Mouse (Mus musculus): ENCODE results near the gene Xirp1. TPM values are rescaled to one million over a fixed set of nuclear protein-coding genes. Genes with fewer than 3 reads are reported as not detected.

Gene Xirp1
- polyA plus RNA-seq, 1 experiment from 2014 or later, result not detected

- H3K27ac ChIP-seq (ENCODE audit: low read depth, low read length), result no peak overlapping the region
- no peak overlapping the region for H3K4me2 ChIP-seq (replicated peaks; ENCODE audit: low read depth, low read length)
- no peak for ATAC-seq (ENCODE audit: low FRiP score, low TSS enrichment)
- H3K9ac ChIP-seq (ENCODE audit: low read depth, low read length), result no peak overlapping the region
- H3K27me3 ChIP-seq (ENCODE audit: control insufficient read depth, insufficient read depth, low read length), result no peaks in the 10 kb centered on the region
- no peak overlapping the region for H3K4me3 ChIP-seq (ENCODE audit: low read length)
- WGBS, result 71% methylated on average over 10 of the region's 10 CpGs
- peaks cover 26% of the 10 kb centered on the region for H3K4me1 ChIP-seq (ENCODE audit: control insufficient read depth, insufficient read depth, low read length)
- no peaks in the 10 kb centered on the region for H3K36me3 ChIP-seq (ENCODE audit: control insufficient read depth, insufficient read depth, low read length)
- no peaks in the 10 kb centered on the region for H3K9me3 ChIP-seq (ENCODE audit: control insufficient read depth, low read length)
These were observed 37.4 kb downstream of the Xirp1 start for GRCm38 (mm10) chr9:119985881-119986574.

GRCm38 (mm10) chr9:119984536-119985011 lies 38.8 kb downstream of the Xirp1 start, which contains the start of gene Csrnp1:
Gene Csrnp1 (minus strand): TSS chr9:119984658.
- Histone ChIP-seq H3K4me1 (ENCODE audit: control insufficient read depth, insufficient read depth, low read length) (peaks cover 38% of the 10 kb centered on the region), H3K36me3 (ENCODE audit: control insufficient read depth, insufficient read depth, low read length) (no peaks in the 10 kb centered on the region), H3K4me2 (replicated peaks; ENCODE audit: low read depth, low read length) (peak within 1 kb of the TSS; percentile 87), H3K27me3 (ENCODE audit: control insufficient read depth, insufficient read depth, low read length) (no peaks in the 10 kb centered on the region), H3K9me3 (ENCODE audit: control insufficient read depth, low read length) (no peaks in the 10 kb centered on the region), H3K4me3 (ENCODE audit: low read length) (peak within 1 kb of the TSS; percentile 68), H3K27ac (ENCODE audit: low read depth, low read length) (peak within 1 kb of the TSS; percentile 74), H3K9ac (ENCODE audit: low read depth, low read length) (peak within 1 kb of the TSS; percentile 70)
- 10% methylated on average over 14 of the region's 14 CpGs for WGBS
- ATAC-seq (ENCODE audit: low FRiP score, low TSS enrichment), result no peak

- peak overlapping the region; percentile 70 for H3K9ac ChIP-seq (ENCODE audit: low read depth, low read length)
- peaks cover 38% of the 10 kb centered on the region for H3K4me1 ChIP-seq (ENCODE audit: control insufficient read depth, insufficient read depth, low read length)
- peak overlapping the region; percentile 87 for H3K4me2 ChIP-seq (replicated peaks; ENCODE audit: low read depth, low read length)
- peak overlapping the region; percentile 74; the same call in 1 of the 2 replicates for H3K27ac ChIP-seq (ENCODE audit: low read depth, low read length)
- peak overlapping the region; percentile 68 for H3K4me3 ChIP-seq (ENCODE audit: low read length)
- WGBS, result under 1% methylated on average over 76 of the region's 79 CpGs
- no peaks in the 10 kb centered on the region for H3K9me3 ChIP-seq (ENCODE audit: control insufficient read depth, low read length)
- H3K36me3 ChIP-seq (ENCODE audit: control insufficient read depth, insufficient read depth, low read length), result no peaks in the 10 kb centered on the region
- H3K27me3 ChIP-seq (ENCODE audit: control insufficient read depth, insufficient read depth, low read length), result no peaks in the 10 kb centered on the region
- ATAC-seq (ENCODE audit: low FRiP score, low TSS enrichment), result peak; percentile 75
These were observed 39.5 kb downstream of the Xirp1 start for GRCm38 (mm10) chr9:119983585-119984535.

- Histone ChIP-seq H3K9ac (ENCODE audit: low read depth, low read length) (peak overlapping the region; percentile 70), H3K27ac (ENCODE audit: low read depth, low read length) (peak overlapping the region; percentile 74; the same call in 1 of the 2 replicates), H3K36me3 (ENCODE audit: control insufficient read depth, insufficient read depth, low read length) (no peaks in the 10 kb centered on the region), H3K27me3 (ENCODE audit: control insufficient read depth, insufficient read depth, low read length) (no peaks in the 10 kb centered on the region), H3K4me1 (ENCODE audit: control insufficient read depth, insufficient read depth, low read length) (peaks cover 44% of the 10 kb centered on the region), H3K4me3 (ENCODE audit: low read length) (peak overlapping the region; percentile 68), H3K9me3 (ENCODE audit: control insufficient read depth, low read length) (no peaks in the 10 kb centered on the region), H3K4me2 (replicated peaks; ENCODE audit: low read depth, low read length) (peak overlapping the region; percentile 87)
- 1% methylated on average over 44 of the region's 48 CpGs for WGBS
- no peak for ATAC-seq (ENCODE audit: low FRiP score, low TSS enrichment)
These were observed 40.3 kb downstream of the Xirp1 start for GRCm38 (mm10) chr9:119982956-119983551.

GRCm38 (mm10) chr9:119982241-119982811 lies 41.1 kb downstream of the Xirp1 start:
- peak overlapping the region; percentile 70; the same call in 1 of the 2 replicates for H3K9ac ChIP-seq (ENCODE audit: low read depth, low read length)

GRCm38 (mm10) chr9:119981183-119982179 lies 41.9 kb downstream of the Xirp1 start:
- Histone ChIP-seq H3K4me3 (ENCODE audit: low read length) (peak overlapping the region; percentile 68), H3K4me1 (ENCODE audit: control insufficient read depth, insufficient read depth, low read length) (peaks cover 60% of the 10 kb centered on the region), H3K4me2 (replicated peaks; ENCODE audit: low read depth, low read length) (peak overlapping the region; percentile 87), H3K9ac (ENCODE audit: low read depth, low read length) (peak overlapping the region; percentile 51), H3K9me3 (ENCODE audit: control insufficient read depth, low read length) (no peaks in the 10 kb centered on the region), H3K27me3 (ENCODE audit: control insufficient read depth, insufficient read depth, low read length) (no peaks in the 10 kb centered on the region), H3K36me3 (ENCODE audit: control insufficient read depth, insufficient read depth, low read length) (no peaks in the 10 kb centered on the region), H3K27ac (ENCODE audit: low read depth, low read length) (peak overlapping the region; percentile 94)
- WGBS, result 2% methylated on average over 16 of the region's 16 CpGs
- ATAC-seq (ENCODE audit: low FRiP score, low TSS enrichment), result peak; percentile 30

More at GRCm38 (mm10) chr9:119982241-119982811, 41.1 kb downstream of the Xirp1 start:
- peaks cover 52% of the 10 kb centered on the region for H3K4me1 ChIP-seq (ENCODE audit: control insufficient read depth, insufficient read depth, low read length)
- 2% methylated on average over 11 of the region's 11 CpGs for WGBS
- H3K4me3 ChIP-seq (ENCODE audit: low read length), result peak overlapping the region; percentile 68
- peak; percentile 17 for ATAC-seq (ENCODE audit: low FRiP score, low TSS enrichment)
- no peaks in the 10 kb centered on the region for H3K9me3 ChIP-seq (ENCODE audit: control insufficient read depth, low read length)
- H3K27me3 ChIP-seq (ENCODE audit: control insufficient read depth, insufficient read depth, low read length), result no peaks in the 10 kb centered on the region
- peak overlapping the region; percentile 94; the same call in 1 of the 2 replicates for H3K27ac ChIP-seq (ENCODE audit: low read depth, low read length)
- H3K36me3 ChIP-seq (ENCODE audit: control insufficient read depth, insufficient read depth, low read length), result no peaks in the 10 kb centered on the region
- peak overlapping the region; percentile 87 for H3K4me2 ChIP-seq (replicated peaks; ENCODE audit: low read depth, low read length)

GRCm38 (mm10) chr9:119980770-119981182 lies 42.6 kb downstream of the Xirp1 start:
- ATAC-seq (ENCODE audit: low FRiP score, low TSS enrichment), result no peak
- Histone ChIP-seq H3K9ac (ENCODE audit: low read depth, low read length) (peak overlapping the region; percentile 51; the same call in 1 of the 2 replicates), H3K4me1 (ENCODE audit: control insufficient read depth, insufficient read depth, low read length) (peaks cover 61% of the 10 kb centered on the region), H3K36me3 (ENCODE audit: control insufficient read depth, insufficient read depth, low read length) (no peaks in the 10 kb centered on the region), H3K4me3 (ENCODE audit: low read length) (peak overlapping the region; percentile 68; the same call in 1 of the 2 replicates), H3K9me3 (ENCODE audit: control insufficient read depth, low read length) (no peaks in the 10 kb centered on the region), H3K27ac (ENCODE audit: low read depth, low read length) (peak overlapping the region; percentile 94), H3K4me2 (replicated peaks; ENCODE audit: low read depth, low read length) (peak overlapping the region; percentile 87), H3K27me3 (ENCODE audit: control insufficient read depth, insufficient read depth, low read length) (no peaks in the 10 kb centered on the region)
- 6% methylated on average over 4 of the region's 4 CpGs for WGBS
